Mouse (Mus musculus) liver, postnatal 0 days (tissue): Measurements from ENCODE around the gene Capzb.

ENCODE experiments used
- CTCF ChIP-seq: sonication (generic); IDR thresholded peaks from 2 replicates; pipeline ENCODE4 v1.5.1; 2016; ENCODE audit warnings: antibody characterized with exemption, low read depth
- EP300 ChIP-seq: IDR thresholded peaks from 2 replicates; pipeline ENCODE4 v1.6.1; 2016; ENCODE audit warnings: antibody characterized with exemption, low read depth, mild to moderate bottlenecking

GRCm38 (mm10) chr4:139310899-139311701 is 118.4 kb downstream of the Capzb start:
- TF ChIP-seq CTCF, result no peak
- TF ChIP-seq EP300, result no peak
